Mouse (Mus musculus) cerebellum, adult 2 months (tissue): ENCODE measurements at regions not wholly inside any gene's neighbourhood (a gene's known extent, or its start where the extent isn't known, plus 50 kb on each side); places are given as distances from the start of the nearest gene placed in this dataset.

Experiments used
- DNase-seq, 2 experiments: peaks; one replicate each; pipeline ENCODE4 v3.0.0; 2021
- H3K27ac ChIP-seq: fragments of 200-500 bp; 2 replicates; pipeline ENCODE4 v1.5.1; 2012; ENCODE audit warnings: low read length, control low read depth, inconsistent platforms; ENCODE audit not compliant: insufficient read depth
- H3K27me3 ChIP-seq: fragments of 200-500 bp; 2 replicates; pipeline ENCODE4 v1.6.1; 2012; ENCODE audit warnings: inconsistent platforms, mild to moderate bottlenecking, low read length, moderate library complexity; ENCODE audit not compliant: control insufficient read depth, insufficient read depth
- H3K4me1 ChIP-seq: fragments of 200-500 bp; 2 replicates; pipeline ENCODE4 v1.6.1; 2011; ENCODE audit warnings: low read length; ENCODE audit not compliant: control insufficient read depth, insufficient read depth
- H3K4me3 ChIP-seq: fragments of 200-500 bp; replicated peaks from 2 replicates; pipeline ENCODE3; 2011; ENCODE audit warnings: mild to moderate bottlenecking, low read depth, low read length, control low read depth; ENCODE audit not compliant: insufficient read depth
- CTCF ChIP-seq: fragments of 200-500 bp; IDR thresholded peaks from 2 replicates; pipeline ENCODE4 v1.5.1; 2011; ENCODE audit warnings: low read depth, mild to moderate bottlenecking, control low read depth, low read length, moderate library complexity, borderline replicate concordance; ENCODE audit not compliant: insufficient read depth
- POLR2A ChIP-seq: fragments of 200-500 bp; IDR thresholded peaks from 2 replicates; pipeline ENCODE4 v1.6.1; 2011; ENCODE audit warnings: low read length, control low read depth, borderline replicate concordance; ENCODE audit not compliant: insufficient read depth
- WGBS: fragments of 180-500 bp; shearing (Covaris S2); methylation state at CpG from one replicate; pipeline ENCODE4 v1.1.7; 2018; 5-methylcytosine and 5-hydroxymethylcytosine counted together

DNA sequence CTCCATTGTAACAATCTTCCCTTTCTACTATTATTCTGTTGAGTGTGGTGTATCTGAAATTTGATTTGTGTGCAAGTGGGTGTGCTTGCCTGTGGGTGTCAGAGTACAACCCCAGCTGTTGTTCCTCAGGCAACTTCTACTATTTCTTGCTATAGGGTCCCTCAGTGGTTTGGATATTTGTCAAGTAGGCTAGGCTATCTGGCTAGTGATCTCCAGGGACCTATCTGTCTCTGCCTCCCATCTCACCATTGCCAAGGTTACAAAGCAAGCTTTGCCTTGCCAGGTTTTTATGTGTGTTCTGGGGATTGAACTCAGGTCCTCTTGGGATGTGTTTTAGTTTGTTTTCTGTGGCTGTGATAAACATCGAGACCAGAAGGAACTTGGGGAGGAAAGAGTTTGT lies 74.1 kb upstream of the Stt3b start:
- Histone ChIP-seq H3K27me3 (no peaks in the 10 kb centered on the region), H3K27ac (no peak overlapping the region), H3K4me1 (no peaks in the 10 kb centered on the region), H3K4me3 (no peak overlapping the region)
- 48% methylated on average over 1 of the region's 1 CpGs for WGBS
- no peak for DNase-seq
- no peak for TF ChIP-seq CTCF
- TF ChIP-seq POLR2A, result no peak

DNA sequence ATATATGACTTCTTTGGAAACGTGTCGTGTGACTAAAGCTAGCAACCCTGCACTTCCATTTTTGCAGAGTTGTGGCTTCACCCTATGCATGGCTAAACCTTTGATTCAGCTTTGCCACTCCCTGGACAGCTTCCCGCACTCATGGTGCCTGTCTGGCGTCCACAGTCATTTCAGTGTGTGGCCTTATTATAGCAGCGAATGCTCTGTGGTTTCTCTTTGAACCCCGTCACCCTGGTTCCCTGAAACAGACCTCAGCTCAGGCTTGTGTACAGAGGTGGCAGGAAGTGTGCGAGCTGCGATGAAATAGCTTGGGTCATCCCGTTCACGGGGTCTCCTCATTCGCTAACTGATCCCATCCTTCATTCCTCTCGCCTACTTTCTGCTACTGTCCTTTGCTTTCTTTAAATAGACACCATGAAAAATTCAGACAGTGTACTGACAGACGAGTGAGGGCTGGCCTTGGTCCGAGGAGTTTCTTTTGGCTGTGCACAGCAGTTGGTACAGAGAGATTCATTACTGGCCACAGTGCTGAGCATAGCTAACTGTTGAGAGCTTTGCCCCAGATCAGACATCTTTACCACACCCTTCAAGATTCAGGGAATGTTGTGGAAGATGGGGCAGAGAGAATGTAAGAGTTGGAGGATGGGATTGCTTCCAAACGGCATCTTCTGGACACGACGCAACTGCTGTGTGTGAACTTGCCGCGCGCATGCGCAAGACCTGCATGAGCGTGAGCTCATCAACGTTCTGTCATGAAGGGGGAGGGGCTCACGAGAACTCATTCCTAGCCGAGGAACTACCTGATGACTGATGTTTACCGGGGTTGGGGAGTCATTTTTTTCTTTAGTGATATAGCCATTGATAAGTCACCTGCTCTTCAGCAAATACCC lies 77.5 kb upstream of the Stt3b start:
- 63% methylated on average over 26 of the region's 26 CpGs for WGBS

DNA sequence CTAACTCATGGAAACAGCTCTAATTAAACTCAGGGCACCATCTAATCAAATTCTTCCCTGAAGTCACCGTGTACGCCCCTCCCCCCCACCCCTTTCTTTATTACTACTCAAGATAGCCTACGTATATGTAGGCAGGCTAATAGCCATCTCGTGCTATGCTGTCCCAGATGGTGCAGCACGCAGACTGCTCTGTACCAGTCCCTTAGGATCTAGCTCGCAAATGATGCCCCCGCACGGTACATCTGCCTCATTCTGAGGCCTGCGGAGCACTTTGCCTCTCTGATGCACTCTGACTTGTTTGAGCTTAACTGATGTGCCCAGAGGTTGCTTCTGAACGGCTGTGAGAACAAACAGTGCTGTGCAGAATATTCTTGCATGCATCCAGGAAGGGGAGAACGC lies 78.1 kb upstream of the Stt3b start:
- Histone ChIP-seq H3K27ac (no peak overlapping the region), H3K4me1 (no peaks in the 10 kb centered on the region), H3K27me3 (no peaks in the 10 kb centered on the region), H3K4me3 (no peak overlapping the region)
- WGBS, result 74% methylated on average over 11 of the region's 11 CpGs
- TF ChIP-seq POLR2A, result no peak
- TF ChIP-seq CTCF, result no peak
- DNase-seq, result no peak

More for the DNA sequence above, 77.5 kb upstream of the Stt3b start:
- peak in 1 of 2 experiments; percentile 11 for DNase-seq
- no peaks in the 10 kb centered on the region for H3K4me1 ChIP-seq
- H3K27me3 ChIP-seq, result no peaks in the 10 kb centered on the region
- no peak overlapping the region for H3K4me3 ChIP-seq
- TF ChIP-seq CTCF (no peak), POLR2A (no peak)
- no peak overlapping the region for H3K27ac ChIP-seq

DNA sequence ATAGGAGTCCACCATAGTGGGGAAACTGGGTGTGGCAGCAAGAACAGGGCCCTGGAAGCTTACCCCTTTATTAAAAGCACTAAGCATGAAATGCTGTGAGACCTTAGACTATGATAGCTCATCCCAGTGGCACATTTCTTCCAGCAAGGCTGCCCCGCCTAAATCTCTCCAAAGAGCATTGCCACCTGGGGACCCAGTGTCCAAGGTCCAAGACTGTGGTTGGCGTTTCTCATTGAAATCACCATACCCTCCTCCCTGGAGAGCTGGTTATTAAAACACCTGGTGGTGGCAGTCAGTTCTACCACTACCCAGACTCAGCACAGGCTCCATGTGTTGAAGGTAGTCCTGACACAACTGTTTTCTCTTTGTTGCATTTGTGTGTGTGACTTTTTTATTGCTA lies 78.9 kb upstream of the Stt3b start:
- WGBS, result 88% methylated on average over 2 of the region's 2 CpGs
- TF ChIP-seq CTCF, result no peak
- TF ChIP-seq POLR2A, result no peak
- H3K27me3 ChIP-seq, result no peaks in the 10 kb centered on the region
- no peak for DNase-seq
- H3K4me1 ChIP-seq, result no peaks in the 10 kb centered on the region
- H3K27ac ChIP-seq, result no peak overlapping the region
- H3K4me3 ChIP-seq, result no peak overlapping the region

DNA sequence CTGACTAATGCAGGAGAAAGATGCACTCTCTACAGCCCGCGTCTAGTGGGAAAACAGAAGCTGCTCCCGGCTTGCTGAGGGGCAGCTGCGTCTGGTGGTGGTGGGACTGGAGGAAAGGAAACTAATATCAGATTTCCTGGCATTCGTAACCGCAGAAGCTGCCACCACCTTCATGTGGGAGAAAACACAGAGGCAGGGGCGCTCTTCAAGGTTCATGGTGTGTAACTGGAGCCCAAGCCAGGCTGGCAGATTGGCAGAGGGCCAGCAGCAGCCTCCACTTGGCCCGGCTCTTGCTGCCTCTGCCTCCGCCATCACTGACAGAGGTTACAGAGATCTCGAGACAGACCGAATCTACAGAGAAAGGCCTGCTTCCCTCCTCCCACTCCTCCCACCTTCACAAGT lies 80.7 kb upstream of the Stt3b start:
- H3K4me1 ChIP-seq, result no peaks in the 10 kb centered on the region
- peak; percentile 16 to 19 for DNase-seq

DNA sequence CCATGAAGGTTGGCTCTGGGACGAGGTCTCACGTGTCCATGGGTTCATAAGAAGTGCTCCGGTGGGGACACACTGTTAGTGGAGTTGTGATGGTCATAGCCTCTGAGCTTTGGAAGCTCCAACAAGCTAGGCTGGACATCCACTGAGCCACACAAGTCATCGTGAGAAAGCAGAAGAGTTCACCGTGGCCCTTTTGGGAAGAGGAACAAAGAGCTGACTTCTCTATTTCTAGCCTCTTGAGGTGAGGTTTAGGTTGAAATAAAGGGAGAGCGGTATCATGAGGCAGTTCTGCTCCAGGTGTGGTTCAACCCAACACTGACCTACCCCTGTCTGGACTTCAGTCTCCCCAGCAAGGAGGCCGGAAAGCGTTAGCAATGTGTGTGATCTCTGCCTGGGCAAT lies 85.3 kb upstream of the Stt3b start:
- H3K4me3 ChIP-seq, result no peak overlapping the region
- no peaks in the 10 kb centered on the region for H3K27me3 ChIP-seq
- no peak for DNase-seq
- H3K4me1 ChIP-seq, result no peaks in the 10 kb centered on the region
- no peak overlapping the region for H3K27ac ChIP-seq
- WGBS, result 92% methylated on average over 8 of the region's 8 CpGs
- TF ChIP-seq CTCF (no peak), POLR2A (no peak)

More for the DNA sequence above, 80.7 kb upstream of the Stt3b start:
- Histone ChIP-seq H3K27me3 (no peaks in the 10 kb centered on the region), H3K27ac (no peak overlapping the region), H3K4me3 (no peak overlapping the region)
- 6% methylated on average over 11 of the region's 11 CpGs for WGBS
- TF ChIP-seq CTCF (no peak), POLR2A (no peak)

DNA sequence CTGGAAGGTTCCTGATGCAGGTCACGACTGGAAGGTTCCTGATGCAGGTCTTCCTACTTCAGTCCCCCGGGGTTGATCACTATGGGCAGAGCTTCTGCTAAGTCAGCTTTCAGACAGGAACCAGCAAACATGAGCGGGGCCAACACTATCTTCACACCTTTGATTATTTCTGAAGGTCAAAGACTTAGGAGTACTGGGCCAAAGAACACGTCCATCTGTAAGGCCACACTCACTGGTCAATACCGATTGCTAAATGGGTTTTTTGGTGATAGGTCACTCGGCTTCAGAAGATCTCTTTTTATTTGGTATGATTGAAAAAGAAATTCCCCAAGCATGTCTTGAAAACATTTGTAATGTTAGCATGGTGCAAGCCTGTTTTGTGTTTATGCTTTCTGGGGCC lies 90.2 kb upstream of the Stt3b start:
- Histone ChIP-seq H3K4me1 (no peaks in the 10 kb centered on the region; the same call in 1 of the 2 replicates), H3K27ac (no peak overlapping the region), H3K27me3 (no peaks in the 10 kb centered on the region), H3K4me3 (no peak overlapping the region)
- WGBS, result 95% methylated on average over 6 of the region's 6 CpGs
- DNase-seq, result no peak
- TF ChIP-seq CTCF, result no peak
- TF ChIP-seq POLR2A, result no peak

DNA sequence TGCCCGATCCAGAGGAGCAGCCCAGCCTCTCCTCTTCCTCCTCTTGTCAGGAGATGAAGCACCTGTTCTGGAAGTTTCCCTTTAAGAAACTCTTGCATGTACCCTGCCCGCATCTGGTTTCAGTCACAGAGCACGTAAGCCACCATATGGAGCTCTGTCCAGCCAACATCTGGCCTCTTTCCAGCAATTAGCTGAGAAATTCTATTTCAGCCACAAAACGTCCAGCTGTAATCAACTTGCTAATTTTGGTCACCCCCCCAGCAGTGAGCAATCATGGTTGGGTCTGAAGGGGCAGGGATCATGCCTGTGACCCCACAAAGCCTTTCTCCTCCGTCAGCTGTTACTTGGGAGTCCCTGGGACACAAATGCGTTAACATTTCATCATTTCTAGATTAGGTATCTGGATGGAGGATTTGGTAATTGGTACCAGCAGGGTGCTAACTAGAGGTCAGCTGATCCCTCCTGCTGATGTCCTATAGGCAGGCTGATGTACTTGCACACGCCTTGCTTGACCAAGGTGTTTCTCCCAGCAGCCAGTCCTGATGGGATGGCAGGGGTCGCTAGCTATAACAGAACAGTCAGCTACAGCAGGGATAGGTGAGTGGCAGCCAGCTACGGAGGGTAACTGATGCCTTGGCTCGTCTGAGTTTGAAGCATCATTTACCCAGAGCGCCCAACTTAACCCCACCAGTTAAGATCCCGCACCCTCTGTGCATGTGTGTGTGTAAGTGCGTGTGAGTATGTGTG lies 91.4 kb upstream of the Stt3b start:
- Histone ChIP-seq H3K4me1 (no peaks in the 10 kb centered on the region; the same call in 1 of the 2 replicates), H3K27ac (no peak overlapping the region), H3K27me3 (no peaks in the 10 kb centered on the region), H3K4me3 (no peak overlapping the region)
- DNase-seq, result no peak
- no peak for TF ChIP-seq POLR2A
- no peak for TF ChIP-seq CTCF
- 46% methylated on average over 13 of the region's 13 CpGs for WGBS
